Mouse (Mus musculus) brain, embryonic 14.5 days (tissue): Measurements from ENCODE around the gene Atg14.

Source experiments
- CTCF ChIP-seq: fragments of 200-500 bp; IDR thresholded peaks from 2 replicates; pipeline ENCODE4 v1.5.1; 2012; ENCODE audit warnings: inconsistent platforms, mild to moderate bottlenecking, moderate library complexity, borderline replicate concordance; ENCODE audit not compliant: insufficient read depth, insufficient read length; ENCODE audit errors: extremely low read depth
- POLR2A ChIP-seq: fragments of 200-500 bp; IDR thresholded peaks from 2 replicates; pipeline ENCODE4 v1.6.1; 2012; ENCODE audit warnings: mild to moderate bottlenecking, inconsistent platforms, borderline replicate concordance; ENCODE audit not compliant: poor library complexity, insufficient read depth, insufficient read length, severe bottlenecking; ENCODE audit errors: extremely low read depth

GRCm38 (mm10) chr14:47576687-47577086, 6.2 kb upstream of the Atg14 start:
- no peak for TF ChIP-seq CTCF
- no peak for TF ChIP-seq POLR2A
